Mouse (Mus musculus): ENCODE results near the gene Dapk2.

DNA sequence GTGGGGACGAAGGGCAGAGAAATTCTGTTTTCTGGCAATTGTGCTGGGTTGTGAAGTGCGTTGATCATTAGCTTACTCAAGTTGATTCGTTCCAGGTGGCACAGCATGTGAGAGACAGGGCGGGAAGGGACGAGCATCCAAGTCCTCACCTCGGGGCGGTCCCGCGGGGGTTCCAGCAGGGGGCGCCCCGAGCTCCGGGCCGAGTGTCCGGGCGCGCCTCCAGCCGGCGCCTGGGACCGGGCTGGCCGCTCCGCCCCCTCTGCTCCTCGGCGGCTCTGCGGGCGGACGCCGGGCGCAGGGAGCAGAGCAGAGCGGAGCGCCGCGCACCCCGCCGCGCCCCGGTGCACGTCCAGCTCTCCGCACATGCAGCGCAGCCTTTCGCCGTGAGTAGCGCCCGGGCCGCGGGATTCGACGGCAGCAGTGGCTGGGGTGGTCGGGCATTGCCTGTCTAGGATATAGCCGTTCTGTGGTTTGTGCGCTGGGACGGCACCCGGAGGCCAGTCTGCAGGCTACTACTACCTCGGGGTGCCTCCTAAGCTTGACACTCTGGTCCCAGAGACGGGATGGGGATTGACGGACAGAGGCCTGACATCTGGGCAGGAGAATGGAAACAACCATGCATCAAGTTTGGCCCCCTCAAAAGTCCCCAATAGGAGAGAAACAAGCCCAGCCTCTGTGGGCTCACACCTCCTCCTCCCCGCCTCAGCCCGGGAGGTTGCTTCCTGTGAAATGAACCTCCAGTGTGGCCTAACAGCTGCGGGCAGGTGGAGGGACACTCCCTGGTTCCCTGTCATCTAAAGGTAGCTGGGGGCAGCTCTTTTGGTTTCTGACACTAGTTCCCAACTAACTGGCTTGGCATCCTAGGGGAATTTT, at the start of gene Dapk2:
- TF ChIP-seq CTCF (IDR thresholded peaks at IDR 0.05; ENCODE audit: borderline replicate concordance, insufficient read depth, low read length) = peak; percentile 33; the same call in 1 of the 2 replicates
- TF ChIP-seq POLR2A (IDR thresholded peaks at IDR 0.05; ENCODE audit: low read depth, low read length) = no peak
